Mouse (Mus musculus): Measurements from ENCODE around the gene Tmbim7. TPM values are rescaled to one million over a fixed set of nuclear protein-coding genes. Genes with fewer than 3 reads are reported as not detected.

The Tmbim7 gene
- polyA plus RNA-seq, 1 experiment from 2014 or later, result not detected

- Histone ChIP-seq H3K36me3 (peaks cover 50% of the 10 kb centered on the region), H3K4me2 (no peak overlapping the region), H3K4me3 (no peak overlapping the region), H3K4me1 (replicated peaks) (no peaks in the 10 kb centered on the region), H3K9me3 (no peaks in the 10 kb centered on the region), H3K27me3 (no peaks in the 10 kb centered on the region), H3K9ac (no peak overlapping the region), H3K27ac (no peak overlapping the region)
- WGBS, result 92% methylated on average over 8 of the region's 8 CpGs
- no peak for ATAC-seq (ENCODE audit: low FRiP score)
These were observed 37.3 kb downstream of the Tmbim7 start for GRCm38 (mm10) chr5:3688298-3688697.

GRCm38 (mm10) chr5:3691283-3691682 lies 40.3 kb downstream of the Tmbim7 start:
- Histone ChIP-seq H3K27me3 (no peaks in the 10 kb centered on the region), H3K4me1 (replicated peaks) (no peaks in the 10 kb centered on the region), H3K4me2 (no peak overlapping the region), H3K9me3 (no peaks in the 10 kb centered on the region), H3K36me3 (peaks cover 79% of the 10 kb centered on the region), H3K9ac (no peak overlapping the region), H3K27ac (no peak overlapping the region), H3K4me3 (no peak overlapping the region)
- ATAC-seq (ENCODE audit: low FRiP score), result no peak
- WGBS, result 98% methylated on average over 3 of the region's 3 CpGs

- H3K36me3 ChIP-seq, result peaks cover 84% of the 10 kb centered on the region
- no peaks in the 10 kb centered on the region for H3K4me1 ChIP-seq (replicated peaks)
- no peak overlapping the region for H3K4me3 ChIP-seq
- no peak overlapping the region for H3K9ac ChIP-seq
- no peak overlapping the region for H3K27ac ChIP-seq
- ATAC-seq (ENCODE audit: low FRiP score), result no peak
- WGBS, result 94% methylated on average over 9 of the region's 9 CpGs
- H3K4me2 ChIP-seq, result no peak overlapping the region
- no peaks in the 10 kb centered on the region for H3K27me3 ChIP-seq
- H3K9me3 ChIP-seq, result no peaks in the 10 kb centered on the region
These were observed 42.0 kb downstream of the Tmbim7 start for GRCm38 (mm10) chr5:3692956-3693355.

- Histone ChIP-seq H3K4me3 (no peak overlapping the region), H3K4me2 (no peak overlapping the region), H3K9me3 (no peaks in the 10 kb centered on the region), H3K4me1 (replicated peaks) (no peaks in the 10 kb centered on the region), H3K27me3 (no peaks in the 10 kb centered on the region), H3K36me3 (peaks cover 80% of the 10 kb centered on the region), H3K27ac (no peak overlapping the region), H3K9ac (no peak overlapping the region)
- no peak for ATAC-seq (ENCODE audit: low FRiP score)
- WGBS, result 88% methylated on average over 4 of the region's 4 CpGs
These were observed 44.2 kb downstream of the Tmbim7 start for GRCm38 (mm10) chr5:3695191-3695590.

- no peaks in the 10 kb centered on the region for H3K9me3 ChIP-seq
- H3K27me3 ChIP-seq, result no peaks in the 10 kb centered on the region
- H3K4me1 ChIP-seq (replicated peaks), result no peaks in the 10 kb centered on the region
- H3K4me3 ChIP-seq, result no peak overlapping the region
- peaks cover 85% of the 10 kb centered on the region for H3K36me3 ChIP-seq
- 82% methylated on average over 3 of the region's 3 CpGs for WGBS
- ATAC-seq (ENCODE audit: low FRiP score), result no peak
- no peak overlapping the region for H3K9ac ChIP-seq
- no peak overlapping the region for H3K4me2 ChIP-seq
- H3K27ac ChIP-seq, result no peak overlapping the region
These were observed 45.0 kb downstream of the Tmbim7 start for GRCm38 (mm10) chr5:3696031-3696430.

- Histone ChIP-seq H3K27ac (no peak overlapping the region), H3K36me3 (peaks cover 68% of the 10 kb centered on the region), H3K4me1 (replicated peaks) (no peaks in the 10 kb centered on the region), H3K9ac (no peak overlapping the region), H3K4me3 (no peak overlapping the region), H3K4me2 (no peak overlapping the region), H3K9me3 (no peaks in the 10 kb centered on the region), H3K27me3 (no peaks in the 10 kb centered on the region)
- 94% methylated on average over 5 of the region's 5 CpGs for WGBS
- no peak for ATAC-seq (ENCODE audit: low FRiP score)
These were observed 49.0 kb downstream of the Tmbim7 start for GRCm38 (mm10) chr5:3700025-3700424.

GRCm38 (mm10) chr5:3702180-3702579 lies 51.2 kb downstream of the Tmbim7 start:
- H3K9me3 ChIP-seq, result no peaks in the 10 kb centered on the region
- H3K27ac ChIP-seq, result no peak overlapping the region
- no peak overlapping the region for H3K9ac ChIP-seq
- H3K4me1 ChIP-seq (replicated peaks), result no peaks in the 10 kb centered on the region
- no peak for ATAC-seq (ENCODE audit: low FRiP score)
- no peaks in the 10 kb centered on the region for H3K27me3 ChIP-seq
- peaks cover 55% of the 10 kb centered on the region for H3K36me3 ChIP-seq
- H3K4me3 ChIP-seq, result no peak overlapping the region
- H3K4me2 ChIP-seq, result no peak overlapping the region
- 67% methylated on average over 4 of the region's 4 CpGs for WGBS

GRCm38 (mm10) chr5:3715800-3716199 lies 64.8 kb downstream of the Tmbim7 start:
- H3K36me3 ChIP-seq, result peaks cover 65% of the 10 kb centered on the region

GRCm38 (mm10) chr5:3719371-3719770 lies 68.4 kb downstream of the Tmbim7 start:
- Histone ChIP-seq H3K9ac (no peak overlapping the region), H3K27me3 (no peaks in the 10 kb centered on the region), H3K4me1 (replicated peaks) (no peaks in the 10 kb centered on the region), H3K27ac (no peak overlapping the region), H3K9me3 (no peaks in the 10 kb centered on the region), H3K36me3 (peaks cover 60% of the 10 kb centered on the region), H3K4me2 (no peak overlapping the region), H3K4me3 (no peak overlapping the region)
- no peak for ATAC-seq (ENCODE audit: low FRiP score)
- 91% methylated on average over 4 of the region's 4 CpGs for WGBS

More at GRCm38 (mm10) chr5:3715800-3716199, 64.8 kb downstream of the Tmbim7 start:
- Histone ChIP-seq H3K27ac (no peak overlapping the region), H3K9ac (no peak overlapping the region), H3K27me3 (no peaks in the 10 kb centered on the region), H3K4me2 (no peak overlapping the region), H3K4me1 (replicated peaks) (no peaks in the 10 kb centered on the region), H3K9me3 (no peaks in the 10 kb centered on the region), H3K4me3 (no peak overlapping the region)
- 94% methylated on average over 5 of the region's 5 CpGs for WGBS
- ATAC-seq (ENCODE audit: low FRiP score), result no peak

GRCm38 (mm10) chr5:3722873-3723272 lies 71.9 kb downstream of the Tmbim7 start:
- peaks cover 50% of the 10 kb centered on the region for H3K36me3 ChIP-seq
- WGBS, result 94% methylated on average over 2 of the region's 2 CpGs
- no peak overlapping the region for H3K9ac ChIP-seq

GRCm38 (mm10) chr5:3723415-3723814 lies 72.4 kb downstream of the Tmbim7 start:
- no peaks in the 10 kb centered on the region for H3K9me3 ChIP-seq
- H3K27me3 ChIP-seq, result no peaks in the 10 kb centered on the region
- H3K4me2 ChIP-seq, result no peak overlapping the region
- 94% methylated on average over 2 of the region's 2 CpGs for WGBS
- no peak for ATAC-seq (ENCODE audit: low FRiP score)
- H3K4me1 ChIP-seq (replicated peaks), result no peaks in the 10 kb centered on the region
- no peak overlapping the region for H3K27ac ChIP-seq
- H3K9ac ChIP-seq, result no peak overlapping the region
- peaks cover 50% of the 10 kb centered on the region for H3K36me3 ChIP-seq
- no peak overlapping the region for H3K4me3 ChIP-seq

More at GRCm38 (mm10) chr5:3722873-3723272, 71.9 kb downstream of the Tmbim7 start:
- Histone ChIP-seq H3K27me3 (no peaks in the 10 kb centered on the region), H3K27ac (no peak overlapping the region), H3K4me1 (replicated peaks) (no peaks in the 10 kb centered on the region), H3K9me3 (no peaks in the 10 kb centered on the region), H3K4me3 (no peak overlapping the region), H3K4me2 (no peak overlapping the region)
- no peak for ATAC-seq (ENCODE audit: low FRiP score)

- no peak overlapping the region for H3K27ac ChIP-seq
- H3K4me1 ChIP-seq (replicated peaks), result no peaks in the 10 kb centered on the region
- no peak overlapping the region for H3K4me2 ChIP-seq
- 88% methylated on average over 1 of the region's 1 CpGs for WGBS
- H3K9me3 ChIP-seq, result no peaks in the 10 kb centered on the region
- no peak overlapping the region for H3K4me3 ChIP-seq
- no peak for ATAC-seq (ENCODE audit: low FRiP score)
- H3K36me3 ChIP-seq, result peaks cover 31% of the 10 kb centered on the region
- H3K9ac ChIP-seq, result no peak overlapping the region
- H3K27me3 ChIP-seq, result no peaks in the 10 kb centered on the region
These were observed 74.5 kb downstream of the Tmbim7 start for GRCm38 (mm10) chr5:3725491-3725890.

GRCm38 (mm10) chr5:3728820-3729219 lies 77.8 kb downstream of the Tmbim7 start:
- Histone ChIP-seq H3K4me1 (replicated peaks) (no peaks in the 10 kb centered on the region), H3K4me3 (no peak overlapping the region), H3K9ac (no peak overlapping the region), H3K9me3 (no peaks in the 10 kb centered on the region), H3K4me2 (no peak overlapping the region), H3K36me3 (peaks cover 21% of the 10 kb centered on the region), H3K27me3 (no peaks in the 10 kb centered on the region), H3K27ac (no peak overlapping the region)
- ATAC-seq (ENCODE audit: low FRiP score), result no peak
- WGBS, result 81% methylated on average over 5 of the region's 5 CpGs
